In the genomic region with DNA sequence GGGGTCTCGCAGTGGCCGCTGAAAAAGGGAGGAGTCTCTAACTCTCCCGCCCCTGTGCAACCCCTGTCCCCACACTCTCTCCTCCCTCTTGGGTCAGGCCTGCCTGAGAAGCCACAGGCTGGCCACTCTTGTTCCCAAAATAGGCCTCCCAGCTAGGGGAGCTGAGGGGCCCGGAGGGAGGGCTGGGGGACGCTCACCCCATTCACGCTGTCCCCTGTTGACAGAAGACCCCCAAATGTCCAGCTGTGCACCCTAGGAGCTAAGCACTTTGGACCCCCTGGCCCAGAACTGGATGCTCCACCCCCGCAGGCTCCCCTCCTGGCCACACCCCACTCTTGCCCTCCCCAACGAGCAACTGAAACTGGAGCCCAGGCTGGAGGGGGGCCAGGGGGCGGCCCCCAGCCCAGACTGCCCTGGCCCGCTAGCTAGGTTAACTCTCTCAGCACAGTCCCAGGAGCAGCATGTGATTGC, we compare ENCODE assay signal across 8 mouse cellular contexts. TPM values are rescaled to one million over a fixed set of nuclear protein-coding genes. Genes with fewer than 3 reads are reported as not detected.
DNase-seq lines count a peak whose midpoint lies in the region; ATAC-seq and TF ChIP-seq lines count a peak whose summit lies in the region.

No protein-coding gene starts in this region.

- no peaks in the 10 kb centered on the region for H3K9me3 ChIP-seq in hindbrain, embryonic 10.5 days
- no peaks in the 10 kb centered on the region for H3K9me3 ChIP-seq in hindbrain, embryonic 11.5 days (ENCODE audit: control insufficient read depth, low read length)
- no peaks in the 10 kb centered on the region for H3K9me3 ChIP-seq in heart, embryonic 11.5 days (replicated peaks; ENCODE audit: control insufficient read depth, low read length)
- no peaks in the 10 kb centered on the region for H3K9me3 ChIP-seq in kidney, embryonic 15.5 days (replicated peaks)
- H3K9me3 ChIP-seq in lung, postnatal 0 days (ENCODE audit: low read length): no peaks in the 10 kb centered on the region

- no peaks in the 10 kb centered on the region for H3K36me3 ChIP-seq in hindbrain, embryonic 10.5 days
- H3K36me3 ChIP-seq in hindbrain, embryonic 11.5 days (ENCODE audit: control insufficient read depth, insufficient read depth, low read length): no peaks in the 10 kb centered on the region
- H3K36me3 ChIP-seq in heart, embryonic 11.5 days (ENCODE audit: control insufficient read depth, insufficient read depth, low read length): no peaks in the 10 kb centered on the region
- H3K36me3 ChIP-seq in kidney, embryonic 15.5 days: no peaks in the 10 kb centered on the region
- H3K36me3 ChIP-seq in lung, postnatal 0 days (ENCODE audit: insufficient read depth, low read length): no peaks in the 10 kb centered on the region

- peaks cover 47% of the 10 kb centered on the region for H3K27me3 ChIP-seq in hindbrain, embryonic 10.5 days (ENCODE audit: insufficient read depth, poor library complexity, severe bottlenecking)
- H3K27me3 ChIP-seq in hindbrain, embryonic 11.5 days (ENCODE audit: control insufficient read depth, insufficient read depth, low read length): peaks cover 42% of the 10 kb centered on the region
- H3K27me3 ChIP-seq in heart, embryonic 11.5 days (ENCODE audit: control insufficient read depth, insufficient read depth, low read length): peaks cover 25% of the 10 kb centered on the region
- peaks cover 40% of the 10 kb centered on the region for H3K27me3 ChIP-seq in kidney, embryonic 15.5 days
- peaks cover 27% of the 10 kb centered on the region for H3K27me3 ChIP-seq in lung, postnatal 0 days (replicated peaks; ENCODE audit: insufficient read depth, low read length)

- no peak for TF ChIP-seq CTCF in lung, postnatal 0 days (IDR thresholded peaks at IDR 0.05)

- peak; percentile 58 for DNase-seq in hindbrain, embryonic 10.5 days (ENCODE audit: low spot score)
- no peak for DNase-seq in hindbrain, embryonic 11.5 days (ENCODE audit: low spot score)
- DNase-seq in cerebellum, adult 9-11 months: peak; percentile 67
- peak; percentile 90 for DNase-seq in lung, postnatal 0 days (ENCODE audit: low spot score)
- peak; percentile 90 for DNase-seq in testis, postnatal 10 days (ENCODE audit: low spot score)
- DNase-seq in spleen, postnatal 4 days (ENCODE audit: low spot score in 2 of 2): no peak

- H3K9ac ChIP-seq in hindbrain, embryonic 11.5 days (ENCODE audit: low read depth, low read length): no peak overlapping the region
- H3K9ac ChIP-seq in heart, embryonic 11.5 days (ENCODE audit: low read depth, low read length): peak overlapping the region; percentile 67
- H3K9ac ChIP-seq in kidney, embryonic 15.5 days: 0 out of 2 replicates have a peak overlapping the region, but pooled peaks have one; percentile 17
- 0 out of 2 replicates have a peak overlapping the region, but pooled peaks have one; percentile 12 for H3K9ac ChIP-seq in lung, postnatal 0 days (replicated peaks; ENCODE audit: low read depth)

- peak overlapping the region; percentile 84 for H3K27ac ChIP-seq in hindbrain, embryonic 10.5 days
- no peak overlapping the region for H3K27ac ChIP-seq in hindbrain, embryonic 11.5 days (ENCODE audit: low read depth, low read length)
- peak overlapping the region; percentile 95 for H3K27ac ChIP-seq in heart, embryonic 11.5 days (ENCODE audit: low read depth, low read length)
- peak overlapping the region; percentile 68 for H3K27ac ChIP-seq in kidney, embryonic 15.5 days
- H3K27ac ChIP-seq in lung, postnatal 0 days (ENCODE audit: low read length): peak overlapping the region; percentile 80

- 4% methylated on average over 10 of the region's 10 CpGs for WGBS in hindbrain, embryonic 10.5 days
- WGBS in hindbrain, embryonic 11.5 days: 4% methylated on average over 8 of the region's 10 CpGs
- WGBS in heart, embryonic 11.5 days (ENCODE audit: insufficient replicate concordance): 9% methylated on average over 10 of the region's 10 CpGs
- 8% methylated on average over 9 of the region's 10 CpGs for WGBS in kidney, embryonic 15.5 days
- 17% methylated on average over 10 of the region's 10 CpGs for WGBS in lung, postnatal 0 days

- no peak for TF ChIP-seq EP300 in lung, postnatal 0 days (IDR thresholded peaks at IDR 0.05)

- H3K4me2 ChIP-seq in hindbrain, embryonic 11.5 days (replicated peaks; ENCODE audit: low read depth, low read length): no peak overlapping the region
- H3K4me2 ChIP-seq in heart, embryonic 11.5 days: peak overlapping the region; percentile 58
- H3K4me2 ChIP-seq in kidney, embryonic 15.5 days: peak overlapping the region; percentile 52
- H3K4me2 ChIP-seq in lung, postnatal 0 days (replicated peaks; ENCODE audit: low read depth, low read length): peak overlapping the region; percentile 44

- H3K4me1 ChIP-seq in hindbrain, embryonic 10.5 days (replicated peaks): peaks cover 71% of the 10 kb centered on the region
- peaks cover 5% of the 10 kb centered on the region for H3K4me1 ChIP-seq in hindbrain, embryonic 11.5 days (replicated peaks; ENCODE audit: control insufficient read depth, insufficient read depth, low read length)
- peaks cover 32% of the 10 kb centered on the region for H3K4me1 ChIP-seq in heart, embryonic 11.5 days (ENCODE audit: control insufficient read depth, insufficient read depth, low read length)
- H3K4me1 ChIP-seq in kidney, embryonic 15.5 days: peaks cover 63% of the 10 kb centered on the region
- 0 out of 2 replicates have a peak, but pooled peaks cover 7% of the 10 kb centered on the region for H3K4me1 ChIP-seq in lung, postnatal 0 days (ENCODE audit: insufficient read depth, low read depth, low read length)

- H3K4me3 ChIP-seq in hindbrain, embryonic 10.5 days: peak overlapping the region; percentile 28
- no peak overlapping the region for H3K4me3 ChIP-seq in hindbrain, embryonic 11.5 days (ENCODE audit: low read depth, low read length)
- H3K4me3 ChIP-seq in heart, embryonic 11.5 days (ENCODE audit: low read depth, low read length): peak overlapping the region; percentile 43
- peak overlapping the region; percentile 31 for H3K4me3 ChIP-seq in kidney, embryonic 15.5 days (replicated peaks)
- H3K4me3 ChIP-seq in lung, postnatal 0 days (ENCODE audit: low read depth, low read length): peak overlapping the region; percentile 30

- ATAC-seq in hindbrain, embryonic 11.5 days (ENCODE audit: low FRiP score): no peak
- peak; percentile 64 for ATAC-seq in heart, embryonic 11.5 days (replicated peaks; ENCODE audit: insufficient number of reproducible peaks, low FRiP score, low TSS enrichment)
- ATAC-seq in kidney, embryonic 15.5 days (replicated peaks; ENCODE audit: low FRiP score): peak; percentile 84
- peak; percentile 90 for ATAC-seq in lung, postnatal 0 days

RNA-seq across cellular contexts. Expression of gene Fxyd1, which starts 1.6 kb away (rescaled TPM):
- polyA plus RNA-seq in hindbrain, embryonic 10.5 days (2016; fragmentation: Nextera tagmentation; extraction: Ambion mirVana): 14.0 and 17.1 TPM in 2 replicates
- 15.6 and 18.1 TPM in 2 replicates for polyA plus RNA-seq in hindbrain, embryonic 11.5 days (2014; fragmentation: Nextera tagmentation; extraction: Ambion mirVana)
- 566 and 581 TPM in 2 replicates for polyA plus RNA-seq in heart, embryonic 11.5 days (2014; fragmentation: Nextera tagmentation; extraction: Ambion mirVana)
- polyA plus RNA-seq in kidney, embryonic 15.5 days (2015; fragmentation: Nextera tagmentation; extraction: Ambion mirVana): 50.8 and 57.9 TPM in 2 replicates
- polyA plus RNA-seq in lung, postnatal 0 days (2015; fragmentation: Nextera tagmentation; extraction: Ambion mirVana): 175 and 211 TPM in 2 replicates

RNA-seq across cellular contexts. Expression of gene Lgi4, which starts 3.8 kb away (rescaled TPM):
- 2.3 and 6.3 TPM in 2 replicates for polyA plus RNA-seq in hindbrain, embryonic 10.5 days (2016; fragmentation: Nextera tagmentation; extraction: Ambion mirVana)
- 1.0 and 2.8 TPM in 2 replicates for polyA plus RNA-seq in hindbrain, embryonic 11.5 days (2014; fragmentation: Nextera tagmentation; extraction: Ambion mirVana)
- 0.13 and 0.34 TPM in 2 replicates for polyA plus RNA-seq in heart, embryonic 11.5 days (2014; fragmentation: Nextera tagmentation; extraction: Ambion mirVana)
- 0.34 and 0.44 TPM in 2 replicates for polyA plus RNA-seq in kidney, embryonic 15.5 days (2015; fragmentation: Nextera tagmentation; extraction: Ambion mirVana)
- 0.20 and 0.27 TPM in 2 replicates for polyA plus RNA-seq in lung, postnatal 0 days (2015; fragmentation: Nextera tagmentation; extraction: Ambion mirVana)

RNA-seq across cellular contexts. Expression of gene Fxyd7, which starts 4.1 kb away (rescaled TPM):
- polyA plus RNA-seq in hindbrain, embryonic 10.5 days (2016; fragmentation: Nextera tagmentation; extraction: Ambion mirVana): 1.4 and 7.6 TPM in 2 replicates
- 8.7 and 12.6 TPM in 2 replicates for polyA plus RNA-seq in hindbrain, embryonic 11.5 days (2014; fragmentation: Nextera tagmentation; extraction: Ambion mirVana)
- polyA plus RNA-seq in heart, embryonic 11.5 days (2014; fragmentation: Nextera tagmentation; extraction: Ambion mirVana): 2.5 and 4.9 TPM in 2 replicates
- 8.2 and 11.2 TPM in 2 replicates for polyA plus RNA-seq in kidney, embryonic 15.5 days (2015; fragmentation: Nextera tagmentation; extraction: Ambion mirVana)
- 1.2 and 1.8 TPM in 2 replicates for polyA plus RNA-seq in lung, postnatal 0 days (2015; fragmentation: Nextera tagmentation; extraction: Ambion mirVana)

RNA-seq across cellular contexts. Expression of gene Fxyd5, which starts 13.1 kb away (rescaled TPM):
- 11.6 and 14.7 TPM in 2 replicates for polyA plus RNA-seq in hindbrain, embryonic 10.5 days (2016; fragmentation: Nextera tagmentation; extraction: Ambion mirVana)
- 12.3 and 14.1 TPM in 2 replicates for polyA plus RNA-seq in hindbrain, embryonic 11.5 days (2014; fragmentation: Nextera tagmentation; extraction: Ambion mirVana)
- polyA plus RNA-seq in heart, embryonic 11.5 days (2014; fragmentation: Nextera tagmentation; extraction: Ambion mirVana): 30.3 and 38.5 TPM in 2 replicates
- 30.6 and 35.0 TPM in 2 replicates for polyA plus RNA-seq in kidney, embryonic 15.5 days (2015; fragmentation: Nextera tagmentation; extraction: Ambion mirVana)
- polyA plus RNA-seq in lung, postnatal 0 days (2015; fragmentation: Nextera tagmentation; extraction: Ambion mirVana): 168 and 206 TPM in 2 replicates

RNA-seq across cellular contexts. Expression of gene Fxyd3, which starts 21.1 kb away (rescaled TPM):
- 7.9 and 10.8 TPM in 2 replicates for polyA plus RNA-seq in hindbrain, embryonic 10.5 days (2016; fragmentation: Nextera tagmentation; extraction: Ambion mirVana)
- 6.3 and 8.6 TPM in 2 replicates for polyA plus RNA-seq in hindbrain, embryonic 11.5 days (2014; fragmentation: Nextera tagmentation; extraction: Ambion mirVana)
- polyA plus RNA-seq in heart, embryonic 11.5 days (2014; fragmentation: Nextera tagmentation; extraction: Ambion mirVana): 0.38 and 1.8 TPM in 2 replicates
- polyA plus RNA-seq in kidney, embryonic 15.5 days (2015; fragmentation: Nextera tagmentation; extraction: Ambion mirVana): 14.3 and 14.8 TPM in 2 replicates
- 76.1 and 78.1 TPM in 2 replicates for polyA plus RNA-seq in lung, postnatal 0 days (2015; fragmentation: Nextera tagmentation; extraction: Ambion mirVana)

Comparison
In these comparisons a context has a peak if more than half of its experiments do, and no peak if none do; other contexts are left out.
1. DNase-seq: peak in hindbrain, embryonic 10.5 days (single experiment), cerebellum, adult 9-11 months (single experiment), lung, postnatal 0 days (single experiment) and testis, postnatal 10 days (single experiment); none in hindbrain, embryonic 11.5 days (single experiment) and spleen, postnatal 4 days (0 of 2).